Mouse (Mus musculus) liver, postnatal 0 days (tissue): ENCODE results near the gene Gm28038. TPM values are rescaled to one million over a fixed set of nuclear protein-coding genes. Genes with fewer than 3 reads are reported as not detected.

ENCODE experiments used
- ATAC-seq: fragments of 200-750 bp; cut with Nextera tagmentation; 2 replicates; pipeline ENCODE4 v1.8.0; 2017; ENCODE audit warnings: mild to moderate bottlenecking, moderate library complexity
- DNase-seq: peaks from one replicate; pipeline ENCODE4 v3.0.0-alpha.2; 2016
- H3K27ac ChIP-seq: fragments of 300-500 bp; sonication (generic); 2 replicates; pipeline ENCODE4 v1.5.1; 2014; ENCODE audit warnings: antibody characterized with exemption, moderate library complexity, mild to moderate bottlenecking, low read depth
- H3K27me3 ChIP-seq: fragments of 300-500 bp; sonication (generic); 2 replicates; pipeline ENCODE4 v1.6.1; 2014; ENCODE audit warnings: low read length, control low read depth, mixed read lengths; ENCODE audit not compliant: insufficient read depth
- H3K36me3 ChIP-seq: fragments of 300-500 bp; sonication (generic); replicated peaks from 2 replicates; pipeline ENCODE4 v1.6.1; 2014; ENCODE audit warnings: mild to moderate bottlenecking, control low read depth, low read length, moderate library complexity, mixed read lengths; ENCODE audit not compliant: insufficient read depth
- H3K4me1 ChIP-seq: fragments of 300-500 bp; sonication (generic); 2 replicates; pipeline ENCODE4 v1.6.1; 2014; ENCODE audit warnings: antibody characterized with exemption, mild to moderate bottlenecking, control low read depth; ENCODE audit not compliant: insufficient read depth
- H3K4me2 ChIP-seq: fragments of 300-500 bp; sonication (generic); 2 replicates; pipeline ENCODE4 v1.6.1; 2014; ENCODE audit warnings: low read depth, mild to moderate bottlenecking, low read length, moderate library complexity, mixed read lengths
- H3K4me3 ChIP-seq: fragments of 300-500 bp; sonication (generic); 2 replicates; pipeline ENCODE4 v1.5.1; 2014; ENCODE audit warnings: low read depth, low read length
- H3K9ac ChIP-seq: fragments of 300-500 bp; sonication (generic); replicated peaks from 2 replicates; pipeline ENCODE4 v1.6.1; 2014; ENCODE audit warnings: mild to moderate bottlenecking, moderate library complexity
- H3K9me3 ChIP-seq: fragments of 300-500 bp; sonication (generic); 2 replicates; pipeline ENCODE4 v1.6.1; 2016; ENCODE audit warnings: mild to moderate bottlenecking, control low read depth, low read length, mixed read lengths
- CTCF ChIP-seq: sonication (generic); IDR thresholded peaks from 2 replicates; pipeline ENCODE4 v1.5.1; 2016; ENCODE audit warnings: antibody characterized with exemption, low read depth
- EP300 ChIP-seq: IDR thresholded peaks from 2 replicates; pipeline ENCODE4 v1.6.1; 2016; ENCODE audit warnings: antibody characterized with exemption, low read depth, mild to moderate bottlenecking
- WGBS: fragments of 180-500 bp; shearing (Covaris S2); extraction: QIAGEN DNeasy Blood & Tissue Kit; methylation state at CpG from one replicate; pipeline ENCODE4 v1.1.7; 2014; ENCODE audit not compliant: insufficient replicate concordance; 5-methylcytosine and 5-hydroxymethylcytosine counted together
- polyA plus RNA-seq: library from polyadenylated mRNA; unstranded; fragments of >200 nt; fragmentation: Nextera tagmentation; extraction: Ambion mirVana; gene quantifications from 2 replicates; pipeline ENCODE4 v1.2.1, GENCODE M21; 2015

Gm28038 gene
- polyA plus RNA-seq, 1 experiment from 2014 or later = not detected

- DNase-seq = peak; percentile 39
- peaks cover 44% of the 10 kb centered on the region for H3K4me1 ChIP-seq
- H3K27me3 ChIP-seq = no peaks in the 10 kb centered on the region
- peak; percentile 12 for ATAC-seq
- 57% methylated on average over 5 of the region's 5 CpGs for WGBS
- peak within 1 kb of the TSS; percentile 91 for H3K27ac ChIP-seq
- H3K4me3 ChIP-seq = peak within 1 kb of the TSS; percentile 27
- no peaks in the 10 kb centered on the region for H3K9me3 ChIP-seq
- H3K4me2 ChIP-seq = peak within 1 kb of the TSS; percentile 69
- peaks cover 34% of the 10 kb centered on the region for H3K36me3 ChIP-seq
- TF ChIP-seq CTCF (no peak), EP300 (no peak)
- H3K9ac ChIP-seq = peak within 1 kb of the TSS; percentile 55
Observed at GRCm38 (mm10) chr2:30265767-30266253, 15.0 kb upstream of the Gm28038 start, which contains the start of gene Phyhd1. Gene Phyhd1, plus strand, starts transcription at chr2:30266203.

- Histone ChIP-seq H3K4me3 (peak overlapping the region; percentile 27), H3K9ac (peak overlapping the region; percentile 55), H3K4me2 (peak overlapping the region; percentile 69), H3K27me3 (no peaks in the 10 kb centered on the region), H3K9me3 (no peaks in the 10 kb centered on the region), H3K4me1 (peaks cover 44% of the 10 kb centered on the region), H3K36me3 (peaks cover 30% of the 10 kb centered on the region), H3K27ac (peak overlapping the region; percentile 91)
- peak; percentile 83 for ATAC-seq
- peak; percentile 73 for DNase-seq
- 36% methylated on average over 4 of the region's 4 CpGs for WGBS
- TF ChIP-seq CTCF (no peak), EP300 (no peak)
Observed at GRCm38 (mm10) chr2:30266392-30266941, 14.4 kb upstream of the Gm28038 start.

GRCm38 (mm10) chr2:30267466-30267865 is 13.4 kb upstream of the Gm28038 start:
- Histone ChIP-seq H3K4me3 (no peak overlapping the region), H3K4me2 (peak overlapping the region; percentile 69; the same call in 1 of the 2 replicates), H3K4me1 (peaks cover 44% of the 10 kb centered on the region), H3K27ac (peak overlapping the region; percentile 91), H3K9me3 (no peaks in the 10 kb centered on the region), H3K27me3 (no peaks in the 10 kb centered on the region), H3K9ac (no peak overlapping the region; the same call in 1 of the 2 replicates), H3K36me3 (peaks cover 20% of the 10 kb centered on the region)
- 87% methylated on average over 2 of the region's 2 CpGs for WGBS
- no peak for DNase-seq
- ATAC-seq = no peak
- TF ChIP-seq EP300 (no peak), CTCF (no peak)

GRCm38 (mm10) chr2:30268371-30268770 is 12.5 kb upstream of the Gm28038 start:
- H3K4me2 ChIP-seq = peak overlapping the region; percentile 22; the same call in 1 of the 2 replicates
- 0 out of 2 replicates have a peak, but pooled peaks have one; percentile 9 for TF ChIP-seq CTCF
- TF ChIP-seq EP300 = no peak
- peaks cover 16% of the 10 kb centered on the region for H3K36me3 ChIP-seq
- H3K9ac ChIP-seq = no peak overlapping the region; the same call in 1 of the 2 replicates
- 49% methylated on average over 4 of the region's 4 CpGs for WGBS
- no peak overlapping the region for H3K4me3 ChIP-seq
- no peak for DNase-seq
- H3K27ac ChIP-seq = peak overlapping the region; percentile 45; the same call in 1 of the 2 replicates
- H3K9me3 ChIP-seq = no peaks in the 10 kb centered on the region
- no peak for ATAC-seq
- peaks cover 44% of the 10 kb centered on the region for H3K4me1 ChIP-seq
- no peaks in the 10 kb centered on the region for H3K27me3 ChIP-seq

GRCm38 (mm10) chr2:30269241-30269990 is 11.4 kb upstream of the Gm28038 start:
- H3K9ac ChIP-seq = no peak overlapping the region
- H3K9me3 ChIP-seq = no peaks in the 10 kb centered on the region
- 73% methylated on average over 17 of the region's 17 CpGs for WGBS
- no peak for ATAC-seq
- peaks cover 44% of the 10 kb centered on the region for H3K4me1 ChIP-seq
- no peak for TF ChIP-seq EP300
- no peak for DNase-seq
- H3K4me2 ChIP-seq = no peak overlapping the region
- H3K36me3 ChIP-seq = peaks cover 6% of the 10 kb centered on the region
- no peaks in the 10 kb centered on the region for H3K27me3 ChIP-seq
- H3K27ac ChIP-seq = peak overlapping the region; percentile 50; the same call in 1 of the 2 replicates
- no peak overlapping the region for H3K4me3 ChIP-seq

GRCm38 (mm10) chr2:30270134-30270533 is 10.7 kb upstream of the Gm28038 start:
- 23% methylated on average over 1 of the region's 1 CpGs for WGBS
- Histone ChIP-seq H3K4me2 (no peak overlapping the region), H3K27me3 (no peaks in the 10 kb centered on the region), H3K27ac (peak overlapping the region; percentile 50; the same call in 1 of the 2 replicates), H3K9ac (no peak overlapping the region), H3K9me3 (no peaks in the 10 kb centered on the region), H3K36me3 (no peaks in the 10 kb centered on the region; the same call in none of the 2 replicates), H3K4me3 (no peak overlapping the region), H3K4me1 (peaks cover 37% of the 10 kb centered on the region)
- peak; percentile 65 for TF ChIP-seq EP300
- peak; percentile 93 for TF ChIP-seq CTCF
- ATAC-seq (peak; percentile 75), DNase-seq (peak; percentile 51)
